Mouse (Mus musculus) lung, postnatal 4 days (tissue): Measurements from ENCODE around the gene Cnpy3.

Source experiments
- DNase-seq, 2 experiments: peaks; one replicate each; pipeline ENCODE4 v3.0.0; 2021

The Cnpy3 gene

GRCm38 (mm10) chr17:46763544-46763943, 11.5 kb upstream of the Cnpy3 start, which contains the start of gene Ptcra:
Gene Ptcra, minus strand, starts transcription at chr17:46763712.
- DNase-seq: no peak

DNA sequence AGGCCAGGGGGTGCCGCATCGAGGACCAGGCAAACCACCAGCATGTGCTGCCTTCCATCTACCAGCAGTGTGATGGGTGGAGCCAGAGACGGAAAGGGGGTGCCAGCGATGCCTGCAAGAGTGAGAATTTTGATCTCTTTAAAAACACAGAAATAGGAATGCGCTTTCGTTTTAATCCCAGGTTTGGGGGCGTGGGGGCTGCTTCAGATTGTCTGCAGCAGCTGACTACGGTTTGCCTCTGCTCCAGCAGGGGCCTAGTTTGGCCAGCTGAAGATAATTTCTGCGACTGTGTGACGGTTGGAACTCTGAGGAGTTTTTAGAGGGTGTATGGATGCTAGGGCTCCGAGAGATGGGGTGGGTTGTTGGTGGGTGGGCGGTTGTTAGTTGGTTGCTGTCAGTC, 6.7 kb upstream of the Cnpy3 start:
- no peak for DNase-seq

DNA sequence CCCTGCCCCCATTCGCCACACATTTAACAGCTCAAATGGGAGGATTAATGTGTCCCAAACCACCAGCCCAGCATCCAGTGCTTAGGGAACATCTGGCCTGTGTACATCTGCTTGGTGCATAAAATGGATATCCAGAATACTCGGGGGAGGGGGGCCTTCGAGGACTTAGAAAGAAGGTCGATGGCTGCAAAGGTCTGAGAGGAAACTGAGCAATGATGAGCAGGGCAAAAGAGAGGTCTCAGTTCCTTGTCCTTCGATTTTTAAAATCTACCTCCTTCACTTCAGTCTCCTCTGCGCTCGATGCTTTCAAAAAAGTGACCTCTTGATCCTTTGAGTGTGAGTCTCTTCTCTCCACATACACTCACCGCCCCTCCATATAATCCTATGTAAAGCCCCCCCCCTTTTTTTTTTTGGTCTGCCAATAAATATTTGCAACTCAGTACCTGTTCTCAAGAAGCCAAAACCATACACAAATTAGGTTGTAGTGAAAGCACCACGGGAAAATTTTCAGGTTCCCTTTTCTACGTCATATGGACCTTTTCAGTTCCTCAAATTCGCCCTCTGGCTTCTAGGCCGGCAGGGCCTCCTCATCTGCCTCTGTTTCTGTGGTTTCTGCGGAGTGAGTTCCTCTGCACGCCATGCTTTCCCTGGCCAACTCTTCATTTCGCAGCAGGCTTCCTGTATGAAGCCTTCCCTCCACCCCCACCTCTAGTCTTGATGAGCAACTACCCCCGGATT, 789 bp downstream of the Cnpy3 start:
- peak in 1 of 2 experiments; percentile 75 for DNase-seq

GRCm38 (mm10) chr17:46750580-46750979, 1.4 kb downstream of the Cnpy3 start:
- no peak for DNase-seq

GRCm38 (mm10) chr17:46749282-46749681, 2.7 kb downstream of the Cnpy3 start:
- DNase-seq: no peak

DNA sequence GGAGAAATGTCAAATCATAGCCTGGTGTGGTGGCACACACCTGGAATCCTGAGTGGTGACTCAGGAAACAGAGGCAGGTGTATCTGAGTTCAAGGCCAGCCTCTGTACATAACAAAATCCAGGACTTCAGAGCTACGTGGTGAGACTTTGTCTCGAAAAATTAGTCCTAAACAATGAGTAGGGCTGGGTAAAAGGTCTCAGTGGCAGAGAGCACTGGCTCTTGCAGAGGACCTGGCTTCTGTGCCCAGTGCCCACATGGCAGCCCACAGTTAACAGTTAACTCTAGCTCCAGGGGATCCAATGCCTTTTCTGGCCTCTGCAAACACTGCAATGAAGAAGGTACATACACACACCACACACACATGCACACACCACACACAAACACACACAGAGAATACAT, 4.2 kb downstream of the Cnpy3 start:
- DNase-seq: no peak

GRCm38 (mm10) chr17:46747234-46747633, 4.8 kb downstream of the Cnpy3 start:
- DNase-seq: peak in 1 of 2 experiments; percentile 54

- DNase-seq: no peak
These were observed 6.5 kb downstream of the Cnpy3 start for GRCm38 (mm10) chr17:46745506-46745905.

DNA sequence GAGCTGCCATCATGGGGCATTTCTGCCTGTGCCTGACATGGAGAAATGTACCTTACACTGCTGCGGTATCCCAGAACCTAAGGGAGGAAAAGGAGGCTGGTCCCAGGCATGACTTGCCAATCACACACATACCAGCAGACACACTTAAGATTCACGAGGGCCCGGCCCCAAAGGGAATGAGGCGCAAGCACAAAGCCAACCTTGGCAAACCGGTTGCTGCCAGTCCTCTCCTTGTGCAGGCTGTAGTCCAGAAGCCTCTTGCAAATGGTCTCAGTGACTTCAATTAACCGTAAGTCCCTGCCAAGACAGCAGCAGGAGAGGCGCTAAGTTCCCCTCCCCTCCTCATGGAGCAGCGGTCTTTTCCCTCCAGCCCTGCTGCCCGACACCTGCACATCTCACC, 9.0 kb downstream of the Cnpy3 start:
- peak; percentile 44 to 73 for DNase-seq

GRCm38 (mm10) chr17:46741305-46741704, 10.7 kb downstream of the Cnpy3 start:
- DNase-seq: no peak

- DNase-seq: peak in 1 of 2 experiments; percentile 48
These were observed 15.9 kb downstream of the Cnpy3 start for GRCm38 (mm10) chr17:46736160-46736559.

DNA sequence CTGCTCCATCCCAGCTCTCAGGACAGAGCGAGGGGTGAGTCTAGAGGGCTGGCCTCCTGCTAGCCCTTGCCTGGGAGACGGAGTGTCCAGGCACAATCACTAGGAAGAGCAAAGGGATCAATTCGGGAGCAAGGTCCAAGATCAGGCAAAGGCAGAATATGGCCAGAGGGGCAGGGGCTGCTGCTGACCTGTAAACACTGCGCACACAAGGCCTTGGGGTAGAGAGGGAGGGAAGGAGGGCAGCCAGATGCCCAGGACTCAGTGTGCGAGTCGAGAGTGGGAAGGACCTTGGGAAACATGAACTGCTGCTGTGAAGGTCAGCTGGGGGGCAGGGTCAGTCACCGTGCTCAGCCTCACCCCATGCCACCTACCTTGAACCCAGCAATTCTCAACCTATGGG, 16.7 kb downstream of the Cnpy3 start:
- DNase-seq: no peak

GRCm38 (mm10) chr17:46734055-46734454, 18.0 kb downstream of the Cnpy3 start:
- no peak for DNase-seq

- peak; percentile 57 to 77 for DNase-seq
These were observed 23.1 kb downstream of the Cnpy3 start, which contains the start of gene Gnmt for GRCm38 (mm10) chr17:46728904-46729318. Gene Gnmt, minus strand, starts transcription at chr17:46729168.

DNA sequence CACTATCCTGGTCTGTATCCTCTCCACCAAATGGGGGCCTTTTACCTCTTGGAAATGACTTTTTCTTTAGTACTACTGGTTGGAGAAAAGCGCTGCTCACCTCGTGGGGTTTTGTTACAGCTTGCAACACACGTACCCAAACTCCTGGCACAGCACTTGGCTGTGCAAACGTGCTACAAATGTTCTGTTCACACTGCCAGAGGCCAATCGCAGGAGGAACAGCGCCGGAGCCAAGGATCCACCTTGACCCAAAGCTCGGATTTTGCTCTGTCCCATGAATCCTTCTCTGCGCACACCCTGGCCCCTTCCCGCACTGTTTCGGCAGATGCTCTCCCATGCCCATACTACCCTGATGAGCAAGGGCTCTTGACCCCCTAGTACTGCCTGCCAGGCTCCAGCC, 23.5 kb downstream of the Cnpy3 start:
- DNase-seq: no peak

- DNase-seq: peak in 1 of 2 experiments; percentile 60
These were observed 24.0 kb downstream of the Cnpy3 start for GRCm38 (mm10) chr17:46728021-46728420.

- no peak for DNase-seq
These were observed 24.7 kb downstream of the Cnpy3 start for GRCm38 (mm10) chr17:46727271-46727670.

GRCm38 (mm10) chr17:46725731-46726645, 26.0 kb downstream of the Cnpy3 start:
- DNase-seq: no peak

- DNase-seq: peak in 1 of 2 experiments; percentile 55
These were observed 26.7 kb downstream of the Cnpy3 start for GRCm38 (mm10) chr17:46725273-46725672.

GRCm38 (mm10) chr17:46724477-46725084, 27.4 kb downstream of the Cnpy3 start:
- no peak for DNase-seq

DNA sequence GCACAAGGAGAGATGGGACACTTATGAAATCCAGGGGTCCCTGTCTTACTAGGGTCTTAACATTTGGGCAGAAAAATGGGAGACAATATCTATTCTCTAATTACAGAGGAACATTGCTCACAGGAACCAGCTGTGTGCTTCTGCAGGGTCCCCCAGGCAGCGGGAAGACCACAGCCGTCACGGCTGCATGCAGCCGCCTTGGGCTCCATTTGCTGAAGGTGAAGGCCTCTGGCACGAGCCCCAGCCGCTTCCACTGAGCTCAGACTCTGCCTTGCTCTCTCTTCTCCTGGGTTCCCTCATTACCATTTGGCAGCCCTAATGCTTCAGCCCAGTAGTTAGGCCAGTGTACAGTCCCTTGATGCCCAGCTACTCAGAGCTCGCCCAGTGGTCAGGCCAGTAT, 30.9 kb downstream of the Cnpy3 start:
- no peak for DNase-seq

- DNase-seq: no peak
These were observed 37.1 kb downstream of the Cnpy3 start for GRCm38 (mm10) chr17:46714756-46715481.

DNA sequence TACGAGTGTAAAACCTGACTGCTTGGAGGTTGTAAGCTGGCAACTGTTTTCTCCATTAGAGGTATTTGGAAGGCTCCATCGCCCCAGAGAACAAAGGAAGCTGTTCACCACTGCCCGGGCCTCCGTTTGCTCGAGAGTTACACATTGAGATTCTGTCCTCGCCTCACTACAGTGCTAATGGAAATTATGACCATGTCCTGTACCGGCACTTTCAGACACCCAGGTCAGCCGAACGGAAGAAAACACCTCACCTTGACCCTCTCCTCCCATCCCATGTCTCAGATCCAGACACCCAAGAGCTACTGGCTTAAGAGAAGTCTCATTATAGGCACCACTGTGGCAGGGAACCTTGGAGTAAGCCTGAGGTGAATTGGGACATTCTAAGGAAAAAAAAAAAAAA, 38.2 kb downstream of the Cnpy3 start:
- DNase-seq: no peak
